Mouse (Mus musculus) brain, adult 2 months (tissue): ENCODE data around the gene Mab21l3.

Experiments used
- DNase-seq: peaks from one replicate; pipeline ENCODE4 v3.0.0; 2011; ENCODE audit warnings: low read depth, low spot score

Gene Mab21l3

DNA sequence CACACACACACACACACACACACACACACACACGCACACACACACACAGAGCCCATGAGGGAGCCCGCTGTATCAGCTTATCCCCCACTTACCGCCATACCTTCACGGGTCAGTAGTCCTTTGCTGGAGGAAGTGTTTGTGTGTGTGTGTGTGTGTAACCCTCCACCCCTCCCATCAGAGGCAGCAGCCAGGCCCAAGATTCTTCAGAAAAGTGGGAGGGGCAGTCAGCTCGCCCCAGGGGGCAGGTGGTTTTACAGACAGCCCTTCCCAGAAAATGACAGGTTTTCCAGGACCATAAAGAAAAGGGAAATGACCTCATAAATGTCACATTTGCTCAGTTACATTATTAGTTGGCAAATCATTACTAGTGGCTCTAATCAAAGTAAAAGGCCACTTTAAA lies at the start of gene Mab21l3:
Gene Mab21l3, minus strand, starts transcription at position 144 of the 400 bp plus-strand sequence.
- DNase-seq, result no peak

DNA sequence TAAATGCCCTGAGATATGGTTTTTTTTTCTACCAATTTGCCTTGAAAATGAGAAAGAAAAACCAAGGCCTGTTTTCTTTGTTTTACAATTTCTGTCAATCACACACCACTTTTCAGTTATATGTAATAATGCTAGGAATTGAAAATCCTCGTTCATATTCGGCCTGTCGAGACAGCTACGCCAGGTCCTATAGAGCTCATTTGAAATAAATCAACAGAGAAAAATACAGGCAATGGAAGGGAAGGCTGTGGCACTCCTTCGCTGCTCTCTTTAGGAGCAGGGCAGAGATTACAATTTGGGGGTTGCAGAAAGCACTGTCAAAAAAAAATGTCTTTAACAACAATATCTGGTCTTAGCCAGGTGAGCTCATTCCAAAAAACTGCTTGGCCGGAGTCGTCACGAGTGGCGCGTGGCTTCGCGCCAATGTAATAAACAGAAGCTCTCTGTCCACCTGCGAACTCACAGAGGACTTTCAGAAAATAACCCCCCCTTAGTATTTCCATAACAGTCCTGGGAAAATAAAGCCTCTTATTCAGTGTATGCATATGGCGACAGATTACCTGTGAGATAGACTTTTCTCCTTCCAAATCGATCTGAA lies 48.7 kb upstream of the Mab21l3 start:
- peak; percentile 22 for DNase-seq

DNA sequence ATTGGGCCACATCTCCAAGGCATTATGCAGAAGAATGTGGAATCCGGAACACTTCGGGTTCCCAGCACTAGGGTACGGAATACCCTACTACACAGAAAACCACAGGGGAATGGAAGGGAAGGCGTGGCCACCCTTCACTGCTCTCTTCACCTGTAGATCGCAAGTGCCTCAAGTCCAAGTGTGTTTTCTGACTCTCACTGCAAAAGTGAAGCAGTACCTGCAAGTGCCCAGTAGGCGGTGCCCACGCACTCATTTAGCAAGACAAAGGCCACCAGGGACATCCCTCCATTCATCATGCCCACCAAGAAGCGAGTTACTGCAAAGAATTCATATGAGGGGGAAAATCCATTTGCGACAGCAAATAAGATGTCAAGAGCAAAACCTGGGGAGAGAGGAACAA lies 48.1 kb upstream of the Mab21l3 start:
- DNase-seq, result peak; percentile 93

DNA sequence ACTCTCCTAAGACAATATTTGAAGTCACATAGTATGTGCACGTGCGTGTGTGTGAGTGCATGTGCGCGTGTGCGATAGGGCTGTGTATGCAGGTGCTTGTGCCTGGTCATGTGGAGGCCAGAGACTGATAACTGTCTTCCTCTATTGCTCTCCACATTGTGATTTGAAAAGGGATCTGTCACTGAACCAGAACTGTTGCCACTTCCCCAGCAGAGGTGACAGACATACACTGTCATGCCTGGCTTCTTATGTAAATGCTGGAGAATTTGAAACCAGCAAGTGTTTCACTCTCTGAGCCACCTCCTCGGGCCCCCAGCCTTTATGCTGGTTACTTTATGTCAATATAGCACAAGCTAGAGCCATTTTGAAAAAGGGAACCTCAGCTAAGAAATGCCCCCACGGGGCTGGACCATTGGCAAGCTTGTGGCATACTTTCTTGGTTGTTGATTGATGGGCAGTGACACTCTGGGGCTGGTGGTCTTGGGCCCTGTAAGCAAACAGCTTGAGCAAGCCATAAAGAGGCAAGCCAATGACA lies 46.7 kb upstream of the Mab21l3 start:
- no peak for DNase-seq

DNA sequence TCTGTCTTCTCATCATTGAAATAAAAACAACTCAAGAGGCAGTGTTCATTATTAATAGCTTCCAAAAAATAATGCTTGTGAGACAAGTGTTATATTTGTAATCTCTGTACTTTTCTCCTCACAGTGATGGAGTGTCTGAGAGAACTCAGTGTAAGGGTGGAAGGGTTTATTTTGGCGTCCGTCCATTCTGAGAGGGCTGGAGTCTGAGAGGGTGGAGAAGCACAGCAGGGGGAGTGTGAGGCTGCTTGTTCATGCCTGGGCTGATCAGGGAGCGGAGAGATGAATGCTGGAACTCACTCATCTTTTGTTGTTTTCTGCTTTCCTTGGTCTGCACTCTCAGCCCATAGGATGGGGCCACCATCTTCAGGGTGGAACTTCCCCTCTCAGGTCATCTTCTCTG lies 36.8 kb upstream of the Mab21l3 start:
- DNase-seq, result peak; percentile 62

DNA sequence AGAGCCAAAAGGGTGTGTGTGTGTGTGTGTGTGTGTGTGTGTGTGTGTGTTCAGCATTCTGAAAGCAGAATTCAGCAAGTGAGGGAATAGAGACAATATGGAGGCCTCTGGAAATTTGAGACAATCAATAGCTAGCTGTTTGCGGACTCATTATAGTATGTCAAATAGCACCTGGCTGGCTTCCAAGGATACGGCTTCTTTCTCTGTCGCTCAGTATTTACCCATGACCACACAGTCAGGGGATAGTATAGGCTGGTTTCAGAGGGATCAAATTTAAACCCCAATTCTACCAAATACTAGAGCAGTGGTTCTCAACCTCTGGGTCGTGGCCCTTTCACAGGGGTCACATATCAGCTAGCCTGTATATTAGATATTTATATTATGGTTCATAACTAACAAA lies 36.3 kb upstream of the Mab21l3 start:
- DNase-seq, result no peak

DNA sequence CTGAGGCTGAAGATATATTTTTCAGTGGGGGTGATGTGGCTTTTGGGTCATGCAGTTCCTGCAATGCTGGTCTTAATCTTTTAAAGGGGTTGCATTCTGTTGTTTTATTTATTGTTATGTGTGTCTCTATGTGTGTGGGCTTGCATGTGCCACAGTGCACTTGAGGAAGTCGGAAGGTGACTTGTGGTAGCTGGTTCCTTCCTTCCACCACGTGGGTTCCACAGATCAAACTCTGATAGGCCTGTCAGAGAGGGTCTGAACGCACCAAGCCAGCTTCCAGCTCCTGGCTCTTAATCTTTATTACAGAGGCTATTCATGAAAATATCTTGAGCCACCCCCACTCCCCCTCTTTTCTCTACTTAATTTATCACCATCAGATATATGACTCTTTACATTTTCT lies 35.1 kb upstream of the Mab21l3 start:
- no peak for DNase-seq

DNA sequence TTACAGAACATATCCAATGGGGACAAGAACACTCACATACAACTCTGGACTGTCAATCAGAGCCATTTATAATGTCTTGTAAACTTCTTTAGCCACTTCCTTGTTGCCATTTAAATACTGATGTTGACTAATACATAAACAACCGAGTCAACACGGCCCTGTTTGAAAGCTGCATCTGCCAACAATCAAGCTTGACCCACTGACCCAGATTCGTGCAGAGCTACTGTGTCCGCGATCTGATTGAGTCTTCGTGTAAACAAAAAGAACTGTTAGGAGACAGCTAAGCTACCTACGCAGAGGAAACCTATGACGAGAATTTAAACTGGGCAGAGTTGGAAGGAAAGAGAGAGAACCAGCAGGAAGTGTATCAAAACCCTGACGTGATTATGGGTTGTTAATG lies 33.0 kb upstream of the Mab21l3 start:
- DNase-seq, result peak; percentile 28

DNA sequence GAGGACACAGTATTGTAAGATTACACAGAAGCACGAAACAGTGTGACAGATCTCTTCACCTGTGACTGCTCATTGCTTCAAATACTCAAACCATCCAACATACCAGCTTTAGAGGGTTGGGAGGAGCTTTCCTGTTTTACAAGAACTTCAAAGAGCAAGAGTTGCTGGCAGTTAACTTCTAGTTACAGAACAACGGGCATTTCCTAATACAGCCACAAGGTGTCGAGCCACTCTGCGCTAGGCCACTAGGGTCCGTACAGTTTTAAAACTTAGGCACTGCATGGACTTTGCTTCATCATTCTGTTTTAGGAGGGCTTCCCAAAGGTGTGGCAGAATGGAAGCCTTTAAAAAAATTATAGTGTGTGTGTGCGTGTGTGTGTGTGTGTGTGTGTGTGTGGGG lies 32.1 kb upstream of the Mab21l3 start:
- DNase-seq, result no peak

DNA sequence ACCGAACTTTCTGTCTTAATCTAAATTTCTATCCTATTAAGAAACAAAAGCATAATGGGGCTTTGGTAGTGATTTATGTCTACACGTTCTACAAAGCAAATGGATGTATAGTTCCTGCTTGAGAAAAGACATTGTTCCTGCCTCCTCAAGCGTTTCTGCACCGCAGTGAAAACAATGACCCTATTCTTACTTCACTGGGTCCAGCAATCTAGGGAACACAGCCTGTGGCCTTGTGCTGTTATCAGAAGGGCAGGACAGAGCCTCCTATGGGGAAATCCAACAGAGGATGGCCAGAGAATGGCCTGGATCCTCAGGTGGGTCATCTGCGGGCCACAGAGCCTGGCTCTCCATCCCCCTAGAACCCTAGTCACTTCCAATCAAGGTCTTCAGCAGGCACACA lies 29.4 kb upstream of the Mab21l3 start:
- no peak for DNase-seq

DNA sequence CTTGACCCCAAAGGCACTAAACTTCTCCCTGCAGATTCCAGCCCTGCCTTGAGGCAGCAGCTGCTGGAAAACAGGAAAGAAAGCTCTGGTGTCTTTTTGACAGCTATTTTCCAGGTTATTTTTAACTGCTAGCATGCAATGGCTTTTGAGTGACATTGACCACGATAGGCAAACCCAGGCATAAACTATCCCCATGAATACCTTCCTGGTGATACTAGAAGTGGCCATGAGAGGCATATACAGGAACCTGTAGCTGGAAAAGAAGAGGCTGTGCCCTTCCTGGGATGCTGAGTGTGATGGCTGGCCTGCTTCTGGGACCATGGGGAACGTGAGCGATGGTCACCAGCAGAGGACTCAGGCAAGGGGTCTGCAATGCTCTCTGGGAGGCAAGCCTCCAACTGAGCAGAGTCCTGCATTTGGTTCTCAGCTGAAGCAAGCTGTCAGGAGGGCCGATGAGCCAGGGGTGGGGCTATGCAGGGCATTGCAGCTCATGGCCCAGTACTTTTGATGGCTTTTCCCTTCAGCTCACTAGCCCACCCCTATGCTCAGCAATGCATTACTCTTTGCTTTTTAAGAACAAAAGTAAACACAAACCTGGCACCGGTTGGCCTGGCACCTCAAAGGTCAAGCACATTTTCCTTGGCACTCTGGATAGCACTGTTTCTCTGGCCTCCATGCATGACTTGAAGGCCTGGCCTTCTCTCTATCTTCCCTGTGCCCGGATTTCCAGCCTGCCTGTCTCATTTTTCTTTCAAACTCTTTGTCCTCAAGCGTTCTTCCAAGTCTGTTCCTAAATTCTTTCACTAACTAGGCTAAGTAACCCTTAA lies 27.9 kb upstream of the Mab21l3 start:
- no peak for DNase-seq

DNA sequence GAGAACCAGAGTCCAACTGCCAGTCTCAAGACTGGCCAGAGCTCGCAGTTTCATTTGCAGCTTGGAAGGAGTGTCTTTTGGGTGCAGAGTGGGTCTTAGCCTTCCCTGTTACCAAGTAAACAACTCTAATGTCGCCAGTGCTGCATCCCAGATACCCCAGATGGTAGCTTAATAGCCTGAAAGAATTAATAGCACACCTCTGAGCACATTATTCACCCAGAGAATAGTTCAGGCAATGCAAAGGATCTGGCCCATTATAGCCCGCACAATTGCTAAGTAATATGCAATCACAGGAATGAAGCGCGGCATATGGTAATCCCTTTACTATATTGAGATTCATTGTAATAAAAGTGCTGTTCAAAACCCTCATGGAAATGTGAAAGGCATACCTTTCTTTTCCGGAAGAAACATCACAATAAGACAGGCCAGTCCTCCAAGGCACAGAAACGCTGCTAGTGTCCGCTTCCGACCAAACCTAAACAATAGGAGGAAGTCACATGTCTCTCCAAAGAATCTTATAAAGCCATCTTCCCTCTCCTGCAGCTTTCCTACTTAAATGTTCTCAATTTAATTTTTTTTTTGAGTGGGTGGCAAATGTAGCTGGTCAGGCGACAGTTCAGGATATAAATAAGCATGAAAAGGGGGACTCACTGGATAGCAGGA lies 26.6 kb upstream of the Mab21l3 start:
- DNase-seq, result no peak

DNA sequence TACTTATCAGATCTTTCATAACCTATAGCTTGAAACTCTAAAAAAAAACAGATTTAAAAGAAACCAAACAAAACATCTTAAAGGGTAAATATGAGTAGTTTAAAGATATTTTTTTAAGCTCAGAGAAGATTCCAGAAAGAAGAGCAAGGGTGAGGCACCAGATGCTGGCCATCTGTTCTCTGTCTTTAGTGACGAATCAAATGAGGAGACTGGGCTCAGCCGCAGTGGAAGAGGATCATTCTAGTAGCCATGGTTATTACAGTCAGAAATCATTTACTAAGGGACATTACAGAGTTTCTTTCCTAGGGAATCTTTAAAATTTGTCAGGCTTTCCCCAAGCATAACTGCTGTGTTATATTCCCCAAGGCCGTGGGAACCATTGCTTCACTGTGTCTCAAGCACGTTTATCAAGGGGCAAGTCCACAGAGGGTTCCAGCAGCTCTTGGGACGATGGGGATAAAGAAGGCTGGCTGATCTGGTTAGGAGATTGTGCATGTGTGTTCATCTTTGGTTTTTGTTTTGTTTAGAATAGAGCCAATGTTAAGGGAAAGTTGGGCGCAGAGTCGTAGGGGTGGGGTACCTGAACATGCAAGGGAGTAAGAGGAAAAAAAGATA lies 24.4 kb upstream of the Mab21l3 start:
- DNase-seq, result peak; percentile 54

DNA sequence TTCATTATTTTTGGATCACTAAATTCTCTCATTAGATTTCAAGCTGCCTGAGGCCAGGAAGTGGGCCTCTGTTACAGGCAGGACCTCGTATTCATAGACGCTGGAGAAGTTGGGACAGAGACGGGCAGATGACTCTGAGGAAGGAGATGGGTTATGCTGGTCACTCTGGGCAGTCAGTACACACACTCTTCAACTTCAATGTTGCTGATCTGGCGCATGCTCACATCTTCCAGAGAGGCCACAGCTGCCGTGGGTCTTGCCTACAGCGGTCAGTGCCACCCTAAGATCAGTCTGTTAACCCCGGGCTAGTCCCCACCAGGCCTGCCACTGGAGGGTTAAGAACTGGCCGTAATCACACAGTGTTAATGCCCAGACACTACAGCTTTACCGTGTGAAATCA lies 23.2 kb upstream of the Mab21l3 start:
- no peak for DNase-seq

DNA sequence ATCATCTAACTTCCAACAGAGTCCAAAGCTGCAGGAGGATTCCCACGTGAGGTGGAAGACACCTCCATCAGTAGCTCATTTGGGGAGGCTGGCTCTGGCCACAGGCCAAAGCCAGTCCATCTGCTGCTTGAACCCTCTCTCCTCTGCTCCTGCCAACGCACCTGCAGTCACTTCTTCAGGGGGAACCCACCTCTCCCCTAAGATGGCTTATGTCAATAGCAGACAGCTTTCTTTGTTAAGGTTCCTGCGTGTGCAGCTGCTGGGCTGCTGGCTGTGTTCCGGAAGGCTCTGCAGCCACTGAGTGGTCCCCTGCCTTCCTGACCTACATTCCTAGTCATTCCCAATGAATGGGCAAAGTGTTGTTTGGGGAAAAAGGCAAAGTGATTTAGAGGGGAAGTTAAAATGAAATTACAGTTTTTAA lies 18.3 kb upstream of the Mab21l3 start:
- DNase-seq, result peak; percentile 93

DNA sequence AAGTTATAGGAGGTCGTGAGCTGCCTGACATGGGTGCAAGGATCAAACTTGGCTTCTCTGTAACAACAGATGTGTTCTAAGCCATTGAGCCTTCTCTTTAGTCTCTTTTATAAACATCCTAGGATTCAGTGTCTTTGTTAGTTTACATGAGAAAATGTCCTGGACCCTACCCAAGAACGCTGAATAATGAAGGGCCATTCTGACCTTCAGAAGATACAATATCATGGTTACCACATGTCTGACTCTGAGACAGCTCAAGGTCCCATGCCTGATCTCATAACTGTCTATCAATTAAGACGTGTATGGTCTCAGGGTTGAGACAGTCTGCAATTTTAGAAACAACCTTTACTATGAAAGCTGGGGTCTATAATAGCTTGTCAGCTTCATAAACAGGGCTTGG lies 13.1 kb upstream of the Mab21l3 start:
- no peak for DNase-seq

DNA sequence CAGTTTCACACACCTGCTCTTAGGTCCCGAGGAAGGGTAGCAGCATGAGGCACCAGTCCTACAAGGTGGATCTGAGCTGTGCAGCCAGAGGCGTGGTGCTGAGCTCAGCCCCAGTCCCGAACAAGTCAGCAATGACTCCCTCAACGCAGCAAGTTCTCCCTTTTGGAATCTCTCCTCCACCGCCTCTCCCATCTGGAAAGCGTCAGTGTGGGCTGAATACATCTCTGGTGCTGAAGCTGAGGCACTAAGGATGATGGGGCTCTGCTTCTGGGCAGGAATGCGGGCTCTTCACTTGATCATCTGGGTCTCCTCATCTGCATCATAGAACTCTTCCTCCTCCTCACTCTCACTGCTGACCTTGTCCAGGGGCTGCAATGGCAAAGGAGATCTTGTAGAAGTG lies 11.4 kb upstream of the Mab21l3 start:
- peak; percentile 74 for DNase-seq

DNA sequence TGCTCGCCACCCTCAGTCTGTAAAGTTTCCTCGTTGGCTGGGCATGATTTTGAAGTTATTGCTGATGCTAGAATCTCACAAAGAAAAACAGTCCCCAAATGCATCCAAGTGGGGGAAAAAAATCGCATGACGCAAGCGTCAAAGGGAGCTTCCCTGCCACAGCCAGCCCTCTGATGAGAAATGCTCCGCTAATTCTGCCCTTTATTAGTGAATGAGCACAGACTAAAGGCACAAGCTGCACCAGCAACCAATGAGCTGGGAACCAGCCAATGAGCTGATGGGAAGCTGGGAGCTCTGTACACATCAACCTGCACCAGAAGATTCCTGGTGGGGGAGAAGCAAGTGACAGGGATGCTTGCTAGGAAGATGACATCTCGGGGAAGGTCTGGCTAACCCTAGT lies 11.0 kb upstream of the Mab21l3 start:
- peak; percentile 37 for DNase-seq

DNA sequence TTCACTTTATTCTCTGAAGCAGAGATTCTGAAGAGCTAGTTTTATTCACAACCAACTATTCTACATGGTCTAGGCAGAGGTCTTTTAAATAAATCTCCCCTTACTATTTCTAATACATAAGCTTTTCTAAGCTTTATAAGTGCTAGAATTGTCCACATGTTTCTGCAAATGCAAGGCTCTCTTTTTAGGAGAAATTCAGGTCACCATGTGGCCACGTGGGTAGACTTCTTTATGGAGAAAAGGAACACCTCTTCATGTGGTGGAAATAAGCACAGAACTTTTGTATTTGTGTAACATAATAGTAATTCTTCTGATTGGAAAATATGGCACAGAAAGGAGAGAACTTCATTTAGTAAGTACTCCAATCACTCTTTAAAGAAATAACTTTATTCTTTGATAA lies 5.3 kb upstream of the Mab21l3 start:
- peak; percentile 36 for DNase-seq

DNA sequence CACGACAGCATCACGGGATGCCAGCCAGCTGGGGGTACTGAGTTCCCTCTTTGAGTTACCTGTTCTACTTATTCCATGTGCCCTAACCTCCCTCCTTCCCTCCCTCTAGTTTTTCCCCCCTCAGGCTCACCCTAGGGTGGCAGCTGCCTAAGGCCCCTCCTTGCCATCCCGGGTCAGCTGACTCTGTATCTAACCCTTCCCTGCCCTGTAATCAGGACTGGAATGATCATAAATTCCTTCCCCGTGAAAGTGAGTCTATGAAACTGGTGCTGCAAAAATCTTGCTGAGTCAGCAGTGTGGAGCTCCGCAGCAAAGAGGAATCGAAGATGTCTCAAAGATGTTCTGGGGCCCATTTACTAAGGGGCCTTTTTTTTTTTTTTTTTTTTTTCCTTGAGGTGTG lies 2.6 kb upstream of the Mab21l3 start:
- DNase-seq, result no peak

DNA sequence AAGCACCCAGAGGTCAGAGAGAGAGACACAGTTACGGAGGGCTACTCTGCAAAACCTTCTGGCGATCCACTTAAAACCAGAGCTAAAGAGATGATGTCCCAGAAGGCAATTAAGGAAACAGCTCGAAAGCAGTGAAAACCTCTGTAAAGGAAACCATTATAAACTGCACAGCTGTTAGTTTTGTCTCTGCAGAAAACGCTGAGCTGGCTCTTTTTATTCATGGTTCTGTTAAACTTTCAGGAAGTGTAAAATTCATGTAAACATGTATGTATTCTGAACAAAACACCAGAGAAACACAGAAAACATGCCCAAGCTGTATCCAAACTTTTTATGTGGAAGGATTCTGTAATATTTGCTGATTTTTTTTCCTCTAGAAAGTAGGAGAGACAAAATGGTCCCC lies 2.7 kb downstream of the Mab21l3 start:
- DNase-seq, result no peak
